Mouse (Mus musculus): ENCODE results near the gene Fam111a. TPM values are rescaled to one million over a fixed set of nuclear protein-coding genes. Genes with fewer than 3 reads are reported as not detected.

The Fam111a gene
- total and polyA plus RNA-seq, 3 experiments = 47.6 to 103 (median 92.6) TPM

DNA sequence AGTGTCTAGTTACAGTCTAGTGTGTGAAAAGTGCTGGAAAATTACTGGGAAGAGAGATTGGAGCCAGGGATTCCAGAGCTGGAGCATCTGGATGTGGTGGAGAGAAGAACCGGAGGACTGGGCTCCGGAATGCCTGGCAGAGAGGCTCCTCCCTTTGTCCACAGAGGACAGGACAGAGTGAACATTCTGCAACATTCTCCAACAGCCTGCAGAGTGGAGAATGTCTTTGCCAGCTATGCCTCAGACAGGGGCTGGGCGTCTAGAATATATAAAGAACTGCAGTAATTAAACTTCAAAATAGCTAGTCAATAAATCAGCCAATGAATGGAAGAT, 51.5 kb downstream of the Fam111a start:
- Histone ChIP-seq H3K9ac (ENCODE audit: insufficient read depth, low read depth) (no peak overlapping the region), H3K36me3 (replicated peaks in 1 of 2; ENCODE audit: control insufficient read depth in 1 of 2, insufficient read depth in 1 of 2, low read length in 1 of 2) (peaks cover 0 to 5% of the 10 kb centered on the region in 2 experiments), H3K27ac (ENCODE audit: insufficient read depth, low read depth) (no peak overlapping the region), H3K4me3 (replicated peaks in 1 of 3; ENCODE audit: low read depth in 2 of 3, low read length in 2 of 3, poor library complexity in 1 of 3) (no peak overlapping the region), H3K79me2 (replicated peaks; ENCODE audit: control insufficient read depth, extremely low read depth, insufficient read depth, poor library complexity, severe bottlenecking) (no peaks in the 10 kb centered on the region), H3K4me2 (ENCODE audit: insufficient read depth, low read depth, poor library complexity, severe bottlenecking) (no peak overlapping the region), H3K9me3 (replicated peaks; ENCODE audit: low read length) (no peaks in the 10 kb centered on the region), H3K4me1 (ENCODE audit: control insufficient read depth in 1 of 2, insufficient read depth in 2 of 2) (peaks cover 4 to 7% of the 10 kb centered on the region in 2 experiments), H3K27me3 (replicated peaks) (no peaks in the 10 kb centered on the region)
- DNase-seq (ENCODE audit: extremely low read depth) = no peak
- dilution Hi-C loops (cut with MboI; ENCODE audit: extremely low pct_ligation_motif_present, extremely low pct_unique_long_range_greater_than_20kb, low sequenced_read_pairs) = no loop called here
- TF ChIP-seq BHLHE40 (IDR thresholded peaks at IDR 0.05; ENCODE audit: low read depth, low read length) = no peak
- in situ Hi-C loops (cut with MboI; ENCODE audit: low pct_ligation_motif_present, low pct_unique_long_range_greater_than_20kb, low sequenced_read_pairs) = no loop called here

DNA sequence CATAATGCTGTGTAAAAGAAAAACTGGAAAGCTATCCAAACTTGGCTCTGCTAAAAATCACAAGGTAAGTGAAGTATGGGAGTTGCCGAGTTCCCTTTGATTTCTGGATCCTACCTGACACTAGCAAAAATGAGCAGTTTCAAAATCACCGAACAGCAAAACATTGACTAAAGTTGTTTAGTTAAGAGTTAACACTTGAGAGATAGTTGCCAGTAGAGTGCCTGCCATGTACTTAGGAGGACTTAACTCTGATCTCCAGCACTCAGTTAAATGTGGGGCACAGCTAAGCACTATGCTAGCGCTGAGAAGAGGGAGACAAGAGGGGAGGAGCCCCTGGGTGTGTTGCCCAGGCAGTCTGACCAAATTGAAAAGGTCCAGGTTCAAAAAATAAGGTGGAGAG, 53.1 kb downstream of the Fam111a start:
- Histone ChIP-seq H3K4me3 (replicated peaks in 1 of 3; ENCODE audit: low read depth in 2 of 3, low read length in 2 of 3, poor library complexity in 1 of 3) (no peak overlapping the region), H3K4me2 (ENCODE audit: insufficient read depth, low read depth, poor library complexity, severe bottlenecking) (no peak overlapping the region), H3K27me3 (replicated peaks) (no peaks in the 10 kb centered on the region), H3K9ac (ENCODE audit: insufficient read depth, low read depth) (no peak overlapping the region), H3K27ac (ENCODE audit: insufficient read depth, low read depth) (no peak overlapping the region), H3K9me3 (replicated peaks; ENCODE audit: low read length) (no peaks in the 10 kb centered on the region), H3K4me1 (ENCODE audit: control insufficient read depth in 1 of 2, insufficient read depth in 2 of 2) (peaks cover 4 to 7% of the 10 kb centered on the region in 2 experiments), H3K36me3 (replicated peaks in 1 of 2; ENCODE audit: control insufficient read depth in 1 of 2, insufficient read depth in 1 of 2, low read length in 1 of 2) (no peaks in the 10 kb centered on the region), H3K79me2 (replicated peaks; ENCODE audit: control insufficient read depth, extremely low read depth, insufficient read depth, poor library complexity, severe bottlenecking) (no peaks in the 10 kb centered on the region)
- dilution Hi-C loops (cut with MboI; ENCODE audit: extremely low pct_ligation_motif_present, extremely low pct_unique_long_range_greater_than_20kb, low sequenced_read_pairs) (no loop called here), in situ Hi-C loops (cut with MboI; ENCODE audit: low pct_ligation_motif_present, low pct_unique_long_range_greater_than_20kb, low sequenced_read_pairs) (no loop called here)
- TF ChIP-seq NELFE (IDR thresholded peaks at IDR 0.05; ENCODE audit: low read depth, low read length) (no peak), TBP (conservative IDR thresholded peaks at IDR 0.05; ENCODE audit: low read depth, low read length) (no peak), USF2 (conservative IDR thresholded peaks at IDR 0.05; ENCODE audit: low read depth, low read length) (no peak), ZKSCAN1 (IDR thresholded peaks at IDR 0.05; ENCODE audit: borderline replicate concordance, low read depth, low read length) (no peak), E2F4 (IDR thresholded peaks at IDR 0.05; ENCODE audit: insufficient replicate concordance, low read depth, low read length) (no peak), MXI1 (IDR thresholded peaks at IDR 0.05; ENCODE audit: low read depth, low read length) (no peak), RCOR1 (conservative IDR thresholded peaks at IDR 0.05; ENCODE audit: low read depth, low read length) (no peak), ZMIZ1 (IDR thresholded peaks at IDR 0.05; ENCODE audit: low read depth, low read length) (no peak), BHLHE40 (IDR thresholded peaks at IDR 0.05; ENCODE audit: low read depth, low read length) (no peak), RAD21 (IDR thresholded peaks at IDR 0.05; ENCODE audit: low read depth, low read length) (no peak), JUND (conservative IDR thresholded peaks at IDR 0.05; ENCODE audit: low read depth, low read length) (no peak), MAFK (IDR thresholded peaks at IDR 0.05; ENCODE audit: insufficient replicate concordance, low read length) (no peak), CHD2 (IDR thresholded peaks at IDR 0.05; ENCODE audit: low read length) (no peak), TCF12 (IDR thresholded peaks at IDR 0.05; ENCODE audit: low read depth, low read length) (no peak), ETS1 (conservative IDR thresholded peaks at IDR 0.05; ENCODE audit: low read depth, low read length) (no peak), CHD1 (IDR thresholded peaks at IDR 0.05; ENCODE audit: low read depth, low read length) (no peak)
- no peak for DNase-seq (ENCODE audit: extremely low read depth)
